ENCODE assay signal across 14 mouse cellular contexts in the genomic region with DNA sequence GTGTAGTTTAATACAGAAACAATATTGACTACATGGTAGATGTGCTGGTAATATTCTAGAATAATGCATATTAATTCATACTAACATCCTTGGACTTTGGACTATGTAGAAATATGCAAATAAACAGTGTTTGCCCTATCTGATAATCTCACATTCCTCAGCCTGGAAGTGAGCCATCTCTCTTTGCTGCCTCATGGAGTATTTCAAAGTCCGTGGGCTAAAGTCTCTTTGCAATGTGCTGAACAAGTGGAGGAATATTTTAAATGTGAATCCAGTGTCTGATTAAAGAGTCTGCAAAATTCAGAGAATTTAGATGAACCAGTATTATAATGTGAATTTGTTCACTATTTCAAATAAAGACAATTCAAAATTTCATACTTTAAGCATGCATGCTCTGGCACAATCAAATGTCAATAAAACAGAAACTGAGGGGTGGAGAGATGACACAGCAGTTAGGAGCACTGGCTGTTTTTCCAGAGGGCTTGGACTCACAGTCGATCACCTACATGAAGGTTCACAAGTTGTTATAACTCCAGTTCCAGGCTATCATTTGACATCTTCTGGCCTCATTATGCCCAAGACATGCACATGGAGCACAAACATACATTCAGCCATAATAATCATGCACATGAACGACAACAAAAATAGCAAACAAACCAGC.
DNase-seq lines count a peak whose midpoint lies in the region; ATAC-seq and TF ChIP-seq lines count a peak whose summit lies in the region.
"Had no signal": no experiment of that assay in that cellular context is flagged by ENCODE, and none has a peak within 500 bp of the region (broad histone marks: within the 10 kb centered on the region; RNA-seq: fewer than 3 reads in every experiment).

No protein-coding gene starts in this region.

- no peaks in the 10 kb centered on the region for H3K4me1 ChIP-seq in stomach, embryonic 15.5 days
- H3K4me1 ChIP-seq in stomach, postnatal 0 days (replicated peaks; ENCODE audit: control insufficient read depth, insufficient read depth) = no peaks in the 10 kb centered on the region
- H3K4me1 ChIP-seq: embryonic facial prominence, embryonic 13.5 days; hindbrain, embryonic 10.5 days had no signal

- WGBS in stomach, embryonic 15.5 days = 62% methylated on average over 3 of the region's 3 CpGs
- WGBS in stomach, postnatal 0 days = 53% methylated on average over 3 of the region's 3 CpGs

- H3K4me3 ChIP-seq in stomach, embryonic 15.5 days (replicated peaks) = no peak overlapping the region
- no peak overlapping the region for H3K4me3 ChIP-seq in stomach, postnatal 0 days (ENCODE audit: low read depth, low read length)
- H3K4me3 ChIP-seq: embryonic facial prominence, embryonic 13.5 days; hindbrain, embryonic 10.5 days had no signal

- H3K27ac ChIP-seq in stomach, embryonic 15.5 days = no peak overlapping the region
- H3K27ac ChIP-seq in stomach, postnatal 0 days (replicated peaks) = no peak overlapping the region
- H3K27ac ChIP-seq: embryonic facial prominence, embryonic 13.5 days; hindbrain, embryonic 10.5 days had no signal

- no peak for TF ChIP-seq CTCF in stomach, postnatal 0 days (IDR thresholded peaks at IDR 0.05; ENCODE audit: low read depth)

- H3K9ac ChIP-seq in stomach, embryonic 15.5 days = no peak overlapping the region
- no peak overlapping the region for H3K9ac ChIP-seq in stomach, postnatal 0 days (ENCODE audit: low read length)
- H3K9ac ChIP-seq: embryonic facial prominence, embryonic 13.5 days had no signal

- H3K4me2 ChIP-seq in stomach, embryonic 15.5 days = no peak overlapping the region
- no peak overlapping the region for H3K4me2 ChIP-seq in stomach, postnatal 0 days (replicated peaks; ENCODE audit: low read depth)
- H3K4me2 ChIP-seq: embryonic facial prominence, embryonic 13.5 days had no signal

- TF ChIP-seq EP300 in stomach, postnatal 0 days (optimal IDR thresholded peaks at IDR 0.05) = no peak

- H3K36me3 ChIP-seq in stomach, embryonic 15.5 days = no peaks in the 10 kb centered on the region
- no peaks in the 10 kb centered on the region for H3K36me3 ChIP-seq in stomach, postnatal 0 days (ENCODE audit: control insufficient read depth, insufficient read depth, low read length)
- H3K36me3 ChIP-seq: embryonic facial prominence, embryonic 13.5 days; hindbrain, embryonic 10.5 days had no signal

- DNase-seq in left cerebral cortex, adult 18-20 months (ENCODE audit: low spot score in 2 of 2) = peak; percentile 3 to 20
- DNase-seq in left cerebral cortex, postnatal 36 days (ENCODE audit: low spot score in 2 of 2) = no peak
- DNase-seq in stomach, postnatal 0 days (ENCODE audit: low spot score) = no peak
- peak; percentile 51 to 81 for DNase-seq in kidney, postnatal 25 days
- DNase-seq in cerebellum, adult 8-10 months = no peak
- DNase-seq in urinary bladder, postnatal 25 days (ENCODE audit: low spot score) = no peak
- DNase-seq in thymus, adult 18-20 months = no peak
- DNase-seq: cerebellum, adult 9-11 months; heart, adult 11 months; thymus, postnatal 14 days had no signal

- no peaks in the 10 kb centered on the region for H3K9me3 ChIP-seq in stomach, embryonic 15.5 days
- no peaks in the 10 kb centered on the region for H3K9me3 ChIP-seq in stomach, postnatal 0 days (ENCODE audit: control insufficient read depth, low read length)
- H3K9me3 ChIP-seq: embryonic facial prominence, embryonic 13.5 days; hindbrain, embryonic 10.5 days had no signal

- intact Hi-C loops in left cerebral cortex, postnatal 36 days (cut with DNase I) = no loop called here

- ATAC-seq in stomach, embryonic 15.5 days (ENCODE audit: insufficient read depth, low FRiP score, low read depth) = peak; percentile 47
- no peak for ATAC-seq in stomach, postnatal 0 days (ENCODE audit: low FRiP score, low TSS enrichment)
- ATAC-seq: forebrain, embryonic 14.5 days had no signal

- H3K27me3 ChIP-seq in stomach, embryonic 15.5 days (replicated peaks) = no peaks in the 10 kb centered on the region
- no peaks in the 10 kb centered on the region for H3K27me3 ChIP-seq in stomach, postnatal 0 days (ENCODE audit: control insufficient read depth, insufficient read depth, low read length)
- H3K27me3 ChIP-seq: embryonic facial prominence, embryonic 13.5 days had no signal

Comparison
In these comparisons a context has a peak if more than half of its experiments do, and no peak if none do; other contexts are left out.
1. DNase-seq: peak in left cerebral cortex, adult 18-20 months (2 of 2) and kidney, postnatal 25 days (2 of 2); none in left cerebral cortex, postnatal 36 days (0 of 2), stomach, postnatal 0 days (single experiment), cerebellum, adult 8-10 months (single experiment), urinary bladder, postnatal 25 days (single experiment) and thymus, adult 18-20 months (0 of 2).